Mouse (Mus musculus) skeletal muscle tissue, adult 2 months (tissue): ENCODE measurements around the gene Hoxa13.

Experiments
- DNase-seq: peaks from one replicate; pipeline ENCODE4 v3.0.0-alpha.2; 2012; ENCODE audit warnings: low read depth, low spot score

The Hoxa13 gene

GRCm38 (mm10) chr6:52224895-52225611 is 35.6 kb downstream of the Hoxa13 start:
- DNase-seq, result no peak

GRCm38 (mm10) chr6:52223939-52224760 is 36.5 kb downstream of the Hoxa13 start:
- no peak for DNase-seq

- no peak for DNase-seq
Observed at GRCm38 (mm10) chr6:52222729-52223128, 38.0 kb downstream of the Hoxa13 start.

- DNase-seq, result no peak
Observed at GRCm38 (mm10) chr6:52221993-52222685, 38.5 kb downstream of the Hoxa13 start.

DNA sequence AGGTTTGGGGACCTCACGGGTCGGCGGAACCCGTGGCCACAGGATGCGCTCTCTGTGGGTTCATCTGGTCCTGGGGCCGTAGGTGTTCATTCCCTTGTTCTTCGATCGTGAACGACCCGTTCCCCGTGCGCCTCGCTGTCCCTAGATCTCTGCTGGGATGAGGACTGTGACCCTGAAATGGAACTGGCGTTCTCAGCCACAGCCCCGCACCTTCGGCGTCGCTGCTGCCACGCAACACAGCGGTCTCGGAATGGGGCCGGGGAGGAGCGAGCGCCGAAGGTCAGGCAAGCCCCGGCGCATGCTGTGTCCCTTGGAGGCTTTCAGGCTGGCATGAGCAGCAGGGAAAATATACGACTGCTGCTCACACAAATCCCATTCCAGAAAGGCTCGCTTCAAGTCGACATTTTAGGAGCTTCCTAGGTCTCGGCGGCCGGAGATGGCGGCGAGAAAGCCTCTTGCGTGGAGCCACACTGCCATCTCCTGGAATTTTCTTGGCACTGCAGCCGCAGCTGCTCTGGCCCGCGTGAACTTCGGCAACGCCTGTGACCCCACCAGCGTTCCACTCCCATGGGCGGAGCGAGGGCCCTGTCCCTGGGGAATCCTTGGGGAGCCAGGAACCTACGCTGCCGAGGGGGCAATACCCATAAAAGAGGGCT is 39.2 kb downstream of the Hoxa13 start, which contains the start of gene Hoxa7:
TSS of gene Hoxa7 (minus strand) at position 518 of the 656 bp plus-strand sequence.
- DNase-seq, result peak; percentile 96

DNA sequence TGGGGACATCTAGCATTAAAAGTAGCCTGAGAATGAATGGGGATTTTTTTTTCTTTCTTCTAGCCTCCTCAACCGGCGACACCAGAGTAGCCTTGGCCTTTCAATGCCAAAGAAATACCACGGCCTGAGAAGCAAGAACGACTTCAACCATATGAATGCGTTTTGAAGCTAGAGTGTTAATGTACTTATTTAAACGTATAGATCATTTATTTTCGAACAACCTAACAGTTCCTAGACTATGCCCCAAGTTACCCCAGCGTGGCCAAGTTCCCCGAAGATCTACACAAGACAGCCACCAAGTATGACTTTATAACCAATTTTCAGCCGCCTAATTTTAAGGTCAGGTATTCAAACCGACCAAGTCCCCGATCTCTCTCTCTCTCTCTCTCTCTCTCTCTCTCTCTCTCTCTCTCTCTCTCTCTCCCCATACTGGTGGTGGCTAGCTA is 39.8 kb downstream of the Hoxa13 start:
- no peak for DNase-seq

- no peak for DNase-seq
Observed at GRCm38 (mm10) chr6:52220003-52220864, 40.4 kb downstream of the Hoxa13 start.

GRCm38 (mm10) chr6:52219234-52219942 is 41.3 kb downstream of the Hoxa13 start:
- DNase-seq, result no peak

- DNase-seq, result no peak
Observed at GRCm38 (mm10) chr6:52218643-52219215, 42.0 kb downstream of the Hoxa13 start.

DNA sequence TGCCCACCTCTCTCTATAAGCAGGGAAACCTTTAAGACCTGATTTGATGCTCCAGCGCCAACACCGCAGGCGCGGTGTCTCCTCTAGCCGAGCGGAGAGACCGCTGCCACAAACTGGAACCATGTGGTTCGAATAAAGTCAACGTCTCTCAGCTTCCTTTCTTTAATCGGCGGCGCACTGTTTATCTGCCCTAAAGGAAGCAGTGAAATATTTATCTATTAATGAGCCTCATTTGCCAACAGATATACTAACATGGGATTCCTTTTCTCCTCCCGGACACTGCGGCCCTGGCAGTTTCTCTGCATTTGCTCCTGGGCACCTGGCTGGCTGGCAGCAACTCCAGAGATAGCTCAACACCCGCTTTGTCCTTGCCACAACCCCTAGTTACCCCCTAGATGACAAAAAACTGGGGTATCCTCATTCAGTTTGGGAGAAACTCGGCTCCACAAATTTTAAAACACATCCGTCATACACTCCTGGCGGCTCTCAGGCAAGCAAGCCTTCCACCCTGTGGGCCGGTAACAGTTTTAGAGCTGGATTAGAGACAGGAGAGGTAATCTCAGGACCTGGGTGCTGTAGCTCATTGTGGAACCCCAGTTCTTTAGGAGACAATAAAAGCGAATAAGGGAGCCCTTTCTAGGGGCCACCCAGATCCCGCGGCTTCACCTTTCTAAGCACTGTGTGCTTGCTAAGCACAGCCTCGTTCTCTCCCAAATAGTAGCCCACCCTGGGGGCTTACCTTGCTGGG is 42.6 kb downstream of the Hoxa13 start:
- DNase-seq, result no peak

DNA sequence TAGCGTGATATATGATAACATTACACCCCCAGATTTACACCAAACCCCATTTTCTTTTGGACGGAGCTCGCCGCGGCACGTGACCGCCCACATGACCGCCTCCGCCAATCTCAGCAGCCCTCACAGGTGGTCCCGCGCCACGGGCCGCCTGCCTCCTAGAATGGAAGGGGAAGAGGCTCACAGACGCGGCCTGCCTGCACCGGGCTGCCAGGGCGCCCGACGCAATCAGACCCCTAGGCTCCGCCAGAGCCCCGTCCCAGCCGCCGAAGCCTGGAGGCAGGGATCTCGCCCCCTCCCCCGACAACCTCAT is 43.3 kb downstream of the Hoxa13 start:
- peak; percentile 89 for DNase-seq

- no peak for DNase-seq
Observed at GRCm38 (mm10) chr6:52216691-52217458, 43.8 kb downstream of the Hoxa13 start.

DNA sequence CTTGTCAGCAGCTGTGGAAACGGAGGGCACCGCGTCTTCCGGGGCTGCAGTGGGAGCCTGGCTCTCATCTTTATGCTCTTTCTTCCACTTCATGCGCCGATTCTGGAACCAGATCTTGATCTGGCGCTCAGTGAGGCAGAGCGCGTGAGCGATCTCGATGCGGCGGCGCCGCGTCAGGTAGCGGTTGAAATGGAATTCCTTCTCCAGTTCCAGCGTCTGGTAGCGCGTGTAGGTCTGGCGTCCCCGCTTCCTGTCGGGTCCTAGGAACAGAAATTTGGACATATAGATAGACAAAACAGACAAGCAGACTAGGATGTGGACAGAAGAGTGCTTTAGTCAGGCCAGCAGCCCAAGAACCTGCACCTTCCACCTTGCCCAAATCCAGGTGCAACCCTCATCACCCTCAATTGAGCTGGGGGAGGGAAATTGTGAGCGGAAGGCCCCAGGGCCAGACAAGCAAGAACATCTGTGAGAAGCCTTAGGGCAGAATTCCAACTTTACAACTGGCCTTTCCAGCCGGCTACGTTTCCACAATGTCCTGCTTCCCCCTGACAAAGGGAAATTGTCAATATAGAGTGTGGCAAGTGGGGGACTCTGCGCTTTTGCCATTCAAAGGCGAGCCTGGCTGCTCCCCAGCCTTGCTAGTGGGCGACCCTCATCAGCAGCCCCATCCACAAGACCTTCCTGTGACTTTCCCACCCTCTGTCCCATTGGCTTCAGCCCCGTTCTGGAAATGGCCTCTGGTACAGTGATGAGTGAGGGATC is 44.7 kb downstream of the Hoxa13 start:
- DNase-seq, result no peak

GRCm38 (mm10) chr6:52215070-52215469 is 45.6 kb downstream of the Hoxa13 start:
- DNase-seq, result no peak

DNA sequence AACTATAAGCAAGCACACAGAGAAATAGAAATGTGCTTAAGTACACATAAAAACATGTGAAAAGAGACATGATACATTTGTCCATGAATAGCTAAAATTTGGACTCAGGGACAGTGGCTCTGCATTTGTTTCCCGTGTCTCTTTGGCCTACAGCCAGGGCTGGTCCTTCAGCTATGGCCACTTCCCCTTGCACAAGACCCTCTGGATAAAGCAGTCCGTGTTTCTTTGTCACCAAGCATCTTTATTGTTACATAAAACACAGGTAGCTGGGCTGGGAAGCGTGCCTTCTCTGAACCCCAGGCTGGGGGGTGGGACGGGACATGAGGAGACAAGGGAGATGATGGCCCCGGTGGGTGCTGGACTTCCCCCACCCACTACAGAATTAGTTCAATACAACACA is 46.4 kb downstream of the Hoxa13 start:
- DNase-seq, result no peak

- peak; percentile 82 for DNase-seq
Observed at GRCm38 (mm10) chr6:52213119-52213986, 47.3 kb downstream of the Hoxa13 start, which contains the start of the genes Hoxa3 and Gm28308. Gene Hoxa3, minus strand, starts transcription at chr6:52213336. Gene Gm28308, minus strand, starts transcription at chr6:52213339.
